ENCODE assay signal across 26 mouse cellular contexts in the genomic region with DNA sequence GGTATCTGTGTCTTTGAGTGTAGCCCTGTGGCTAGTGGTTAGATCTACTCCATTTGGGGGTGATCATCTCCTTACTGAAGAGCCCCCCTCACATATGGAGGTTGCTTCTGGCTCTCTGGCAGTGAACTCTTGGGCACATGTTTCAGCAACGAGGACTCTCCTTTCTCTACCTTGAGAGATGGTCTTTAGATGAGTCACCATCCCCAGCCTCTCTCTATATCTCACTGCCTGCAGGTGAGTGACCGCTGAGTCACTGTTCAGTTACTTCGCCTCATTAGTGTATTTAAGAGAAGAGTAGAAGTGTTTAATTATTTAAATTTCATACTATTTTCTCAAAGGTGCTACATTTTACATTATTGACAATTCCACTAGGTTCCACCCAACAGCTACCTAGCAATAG. TPM values are rescaled to one million over a fixed set of nuclear protein-coding genes. Genes with fewer than 3 reads are reported as not detected.
DNase-seq lines count a peak whose midpoint lies in the region; ATAC-seq and TF ChIP-seq lines count a peak whose summit lies in the region.
"Had no signal": no experiment of that assay in that cellular context is flagged by ENCODE, and none has a peak within 500 bp of the region (broad histone marks: within the 10 kb centered on the region; RNA-seq: fewer than 3 reads in every experiment).

No protein-coding gene starts in this region.

- H3K9ac ChIP-seq in liver, embryonic 15.5 days, result no peak overlapping the region
- H3K9ac ChIP-seq: embryonic facial prominence, embryonic 12.5 days; embryonic facial prominence, embryonic 15.5 days; forebrain, postnatal 0 days; heart, embryonic 13.5 days; hindbrain, embryonic 14.5 days; intestine, embryonic 15.5 days had no signal

- no peak for TF ChIP-seq CTCF in spleen, adult 2 months (IDR thresholded peaks at IDR 0.05; ENCODE audit: extremely low read depth, insufficient read depth, insufficient read length, insufficient replicate concordance)

- 0 out of 2 replicates have a peak overlapping the region, but pooled peaks have one; percentile 1 for H3K4me2 ChIP-seq in liver, embryonic 15.5 days
- H3K4me2 ChIP-seq: embryonic facial prominence, embryonic 12.5 days; embryonic facial prominence, embryonic 15.5 days; heart, embryonic 13.5 days; hindbrain, embryonic 14.5 days; intestine, embryonic 15.5 days had no signal

- H3K4me3 ChIP-seq in liver, embryonic 15.5 days (replicated peaks), result no peak overlapping the region
- H3K4me3 ChIP-seq in spleen, adult 2 months (ENCODE audit: extremely low read depth, insufficient read depth, insufficient read length), result peak overlapping the region; percentile 36
- H3K4me3 ChIP-seq: embryonic facial prominence, embryonic 12.5 days; embryonic facial prominence, embryonic 15.5 days; gastrocnemius, adult 2 months; heart, embryonic 13.5 days; intestine, embryonic 15.5 days had no signal

- TF ChIP-seq POLR2A in spleen, adult 2 months (IDR thresholded peaks at IDR 0.05; ENCODE audit: low read depth, low read length), result no peak

- no peak overlapping the region for H3K27ac ChIP-seq in liver, embryonic 15.5 days (replicated peaks)
- peak overlapping the region; percentile 60; the same call in 1 of the 2 replicates for H3K27ac ChIP-seq in spleen, adult 2 months (ENCODE audit: insufficient read depth, low read length)
- H3K27ac ChIP-seq: embryonic facial prominence, embryonic 12.5 days; embryonic facial prominence, embryonic 15.5 days; gastrocnemius, adult 2 months; heart, embryonic 13.5 days; hindbrain, embryonic 14.5 days; intestine, embryonic 15.5 days had no signal

- no peaks in the 10 kb centered on the region for H3K36me3 ChIP-seq in liver, embryonic 15.5 days (replicated peaks)
- peaks cover 29% of the 10 kb centered on the region for H3K36me3 ChIP-seq in spleen, adult 2 months (ENCODE audit: control insufficient read depth, insufficient read depth, low read length)
- H3K36me3 ChIP-seq: embryonic facial prominence, embryonic 12.5 days; embryonic facial prominence, embryonic 15.5 days; intestine, embryonic 15.5 days had no signal

- ATAC-seq in liver, embryonic 15.5 days (ENCODE audit: insufficient read depth), result no peak
- ATAC-seq: activated CD4-positive, CD25-positive, alpha-beta regulatory T cell, adult 4 months; forebrain, embryonic 14.5 days; forebrain, postnatal 0 days; intestine, embryonic 15.5 days had no signal

- H3K27me3 ChIP-seq in liver, embryonic 15.5 days, result no peaks in the 10 kb centered on the region
- no peaks in the 10 kb centered on the region for H3K27me3 ChIP-seq in spleen, adult 2 months (ENCODE audit: control insufficient read depth, insufficient read depth, low read length)
- H3K27me3 ChIP-seq: embryonic facial prominence, embryonic 12.5 days; embryonic facial prominence, embryonic 15.5 days; heart, embryonic 13.5 days; intestine, embryonic 15.5 days had no signal

- no peak for DNase-seq in liver
- DNase-seq in spleen, adult 2 months (ENCODE audit: low read depth in 1 of 2, low spot score in 2 of 2), result no peak
- no peak for DNase-seq in spleen, adult 18-20 months
- DNase-seq in induced T-regulatory cell, adult 2 months (ENCODE audit: low read depth), result peak; percentile 43
- no peak for DNase-seq in cerebellum, postnatal 36 days
- DNase-seq: adrenal gland, adult 8-10 months; adrenal gland, postnatal 25 days; B cell, adult 2 months; cerebellum, adult 18-20 months; cerebellum, adult 9-10 months; cerebellum, postnatal 14 days; forebrain, postnatal 0 days; gastrocnemius, adult 2 months; gastrocnemius, postnatal 14 days; heart, postnatal 14 days; heart, postnatal 4 days had no signal

- peaks cover 24% of the 10 kb centered on the region for H3K4me1 ChIP-seq in liver, embryonic 15.5 days (replicated peaks)
- H3K4me1 ChIP-seq in spleen, adult 2 months (ENCODE audit: control insufficient read depth, insufficient read depth, insufficient read length), result peaks cover 13% of the 10 kb centered on the region; the same call in 1 of the 2 replicates

- 64% methylated on average over 3 of the region's 3 CpGs for WGBS in liver, embryonic 15.5 days (ENCODE audit: insufficient replicate concordance)
- WGBS in spleen, adult 2 months, result 52% methylated on average over 3 of the region's 3 CpGs

- no peaks in the 10 kb centered on the region for H3K9me3 ChIP-seq in liver, embryonic 15.5 days (replicated peaks)
- H3K9me3 ChIP-seq: embryonic facial prominence, embryonic 12.5 days; embryonic facial prominence, embryonic 15.5 days; heart, embryonic 13.5 days; intestine, embryonic 15.5 days had no signal

RNA-seq across cellular contexts. Expression of a gene that starts 4.6 kb away (rescaled TPM):
- 162 and 172 TPM in 2 replicates for polyA plus RNA-seq in liver, embryonic 15.5 days (2015; fragmentation: Nextera tagmentation; extraction: Ambion mirVana)
- 361 and 386 TPM in 2 replicates for polyA plus RNA-seq in spleen, adult 2 months (2012; rRNA removed)

RNA-seq across cellular contexts. Expression of a gene that starts 13.5 kb away (rescaled TPM):
- not detected in 2 replicates for polyA plus RNA-seq in liver, embryonic 15.5 days (2015; fragmentation: Nextera tagmentation; extraction: Ambion mirVana)
- polyA plus RNA-seq in spleen, adult 2 months (2012; rRNA removed), result 0.01 TPM in 1 of 2 replicates, not detected in the other
- polyA plus RNA-seq: embryonic facial prominence, embryonic 12.5 days; embryonic facial prominence, embryonic 15.5 days; forebrain, embryonic 11.5 days; forebrain, embryonic 14.5 days; heart, embryonic 13.5 days; hindbrain, embryonic 11.5 days; intestine, embryonic 15.5 days had no signal

RNA-seq across cellular contexts. Expression of a gene that starts 15.1 kb away (rescaled TPM):
- polyA plus RNA-seq in liver, embryonic 15.5 days (2015; fragmentation: Nextera tagmentation; extraction: Ambion mirVana), result 0.28 and 0.74 TPM in 2 replicates
- 10.5 and 16.2 TPM in 2 replicates for polyA plus RNA-seq in spleen, adult 2 months (2012; rRNA removed)
- polyA plus RNA-seq: forebrain, embryonic 11.5 days; hindbrain, embryonic 14.5 days had no signal
